Mouse (Mus musculus): ENCODE results near the gene Snupn. TPM values are rescaled to one million over a fixed set of nuclear protein-coding genes. Genes with fewer than 3 reads are reported as not detected.
A peak's percentile ranks its signal among the peaks of the same experiment; 100 is the strongest.
"Not testable (repeated sequence)": the region's sequence is repeated elsewhere in the genome, so short reads cannot be mapped to it uniquely, and the experiment has no call there.

The Snupn gene
- polyA plus RNA-seq, 1 experiment from 2014 or later: 24.6 TPM

GRCm38 (mm10) chr9:56975199-56975598 lies 24.5 kb downstream of the Snupn start:
- no peaks in the 10 kb centered on the region for H3K27me3 ChIP-seq
- no peak overlapping the region for H3K9ac ChIP-seq
- no peaks in the 10 kb centered on the region for H3K9me3 ChIP-seq
- H3K27ac ChIP-seq: no peak overlapping the region
- H3K4me2 ChIP-seq: no peak overlapping the region
- WGBS: 71% methylated on average over 3 of the region's 3 CpGs
- no peaks in the 10 kb centered on the region for H3K36me3 ChIP-seq
- no peak for ATAC-seq (ENCODE audit: borderline replicate concordance, extremely low read depth, low FRiP score, low TSS enrichment)
- H3K4me1 ChIP-seq: no peaks in the 10 kb centered on the region
- H3K4me3 ChIP-seq: no peak overlapping the region

- WGBS: 92% methylated on average over 6 of the region's 6 CpGs
Observed at GRCm38 (mm10) chr9:56980186-56980585, 29.5 kb downstream of the Snupn start.

GRCm38 (mm10) chr9:56981502-56981901 lies 30.8 kb downstream of the Snupn start:
- Histone ChIP-seq H3K9ac (no peak overlapping the region), H3K27me3 (no peaks in the 10 kb centered on the region), H3K4me2 (no peak overlapping the region), H3K4me3 (no peak overlapping the region), H3K4me1 (no peaks in the 10 kb centered on the region), H3K9me3 (no peaks in the 10 kb centered on the region), H3K36me3 (0 out of 2 replicates have a peak, but pooled peaks cover 8% of the 10 kb centered on the region), H3K27ac (no peak overlapping the region)
- WGBS: 75% methylated on average over 1 of the region's 1 CpGs
- ATAC-seq (ENCODE audit: borderline replicate concordance, extremely low read depth, low FRiP score, low TSS enrichment): no peak

More at GRCm38 (mm10) chr9:56980186-56980585, 29.5 kb downstream of the Snupn start:
- Histone ChIP-seq H3K36me3 (0 out of 2 replicates have a peak, but pooled peaks cover 8% of the 10 kb centered on the region), H3K9ac (no peak overlapping the region), H3K27me3 (no peaks in the 10 kb centered on the region), H3K27ac (no peak overlapping the region), H3K4me1 (no peaks in the 10 kb centered on the region), H3K9me3 (no peaks in the 10 kb centered on the region), H3K4me2 (no peak overlapping the region), H3K4me3 (no peak overlapping the region)
- ATAC-seq (ENCODE audit: borderline replicate concordance, extremely low read depth, low FRiP score, low TSS enrichment): no peak

- H3K27me3 ChIP-seq: no peaks in the 10 kb centered on the region
- ATAC-seq (ENCODE audit: borderline replicate concordance, extremely low read depth, low FRiP score, low TSS enrichment): peak; percentile 96
- H3K4me2 ChIP-seq: peak within 1 kb of the TSS; percentile 60
- no peaks in the 10 kb centered on the region for H3K9me3 ChIP-seq
- peak within 1 kb of the TSS; percentile 98 for H3K9ac ChIP-seq
- peak within 1 kb of the TSS; percentile 98 for H3K4me3 ChIP-seq
- no peaks in the 10 kb centered on the region for H3K36me3 ChIP-seq
- H3K27ac ChIP-seq: peak within 1 kb of the TSS; percentile 98
- H3K4me1 ChIP-seq: 0 out of 2 replicates have a peak, but pooled peaks cover 8% of the 10 kb centered on the region
- 2% methylated on average over 59 of the region's 62 CpGs for WGBS
Observed at GRCm38 (mm10) chr9:56994286-56995197, 43.9 kb downstream of the Snupn start, which contains the start of gene Ptpn9. Ptpn9 (plus strand) TSS chr9:56994923.

GRCm38 (mm10) chr9:56995198-56996027 lies 44.7 kb downstream of the Snupn start:
- under 1% methylated on average over 72 of the region's 80 CpGs for WGBS
- H3K4me3 ChIP-seq: peak overlapping the region; percentile 98
- H3K4me2 ChIP-seq: peak overlapping the region; percentile 60
- H3K9me3 ChIP-seq: no peaks in the 10 kb centered on the region
- peak overlapping the region; percentile 98 for H3K27ac ChIP-seq
- H3K9ac ChIP-seq: peak overlapping the region; percentile 98
- ATAC-seq (ENCODE audit: borderline replicate concordance, extremely low read depth, low FRiP score, low TSS enrichment): peak; percentile 67
- H3K36me3 ChIP-seq: no peaks in the 10 kb centered on the region
- 0 out of 2 replicates have a peak, but pooled peaks cover 8% of the 10 kb centered on the region for H3K4me1 ChIP-seq
- no peaks in the 10 kb centered on the region for H3K27me3 ChIP-seq

GRCm38 (mm10) chr9:56996028-56996346 lies 45.3 kb downstream of the Snupn start:
- H3K36me3 ChIP-seq: no peaks in the 10 kb centered on the region
- no peaks in the 10 kb centered on the region for H3K9me3 ChIP-seq
- no peaks in the 10 kb centered on the region for H3K27me3 ChIP-seq
- 0% methylated on average over 5 of the region's 5 CpGs for WGBS
- peak overlapping the region; percentile 60 for H3K4me2 ChIP-seq
- H3K27ac ChIP-seq: peak overlapping the region; percentile 98
- 0 out of 2 replicates have a peak, but pooled peaks cover 8% of the 10 kb centered on the region for H3K4me1 ChIP-seq
- no peak for ATAC-seq (ENCODE audit: borderline replicate concordance, extremely low read depth, low FRiP score, low TSS enrichment)
- H3K4me3 ChIP-seq: peak overlapping the region; percentile 98
- peak overlapping the region; percentile 98 for H3K9ac ChIP-seq

- not testable (repeated sequence) for H3K4me3 ChIP-seq
Observed at GRCm38 (mm10) chr9:56997206-56997605, 46.5 kb downstream of the Snupn start.

GRCm38 (mm10) chr9:57003011-57003410 lies 52.3 kb downstream of the Snupn start:
- Histone ChIP-seq H3K4me2 (no peak overlapping the region), H3K4me3 (no peak overlapping the region), H3K36me3 (peaks cover 11% of the 10 kb centered on the region), H3K9me3 (no peaks in the 10 kb centered on the region), H3K4me1 (no peaks in the 10 kb centered on the region), H3K27me3 (no peaks in the 10 kb centered on the region), H3K9ac (no peak overlapping the region), H3K27ac (no peak overlapping the region)
- ATAC-seq (ENCODE audit: borderline replicate concordance, extremely low read depth, low FRiP score, low TSS enrichment): no peak
- WGBS: 46% methylated on average over 4 of the region's 4 CpGs

More at GRCm38 (mm10) chr9:56997206-56997605, 46.5 kb downstream of the Snupn start:
- WGBS: 74% methylated on average over 1 of the region's 1 CpGs
- H3K9me3 ChIP-seq; H3K36me3 ChIP-seq; H3K4me1 ChIP-seq; H3K9ac ChIP-seq; H3K27me3 ChIP-seq; H3K27ac ChIP-seq; H3K4me2 ChIP-seq; ATAC-seq (ENCODE audit: borderline replicate concordance, extremely low read depth, low FRiP score, low TSS enrichment): not testable (repeated sequence)

GRCm38 (mm10) chr9:57012393-57012792 lies 61.7 kb downstream of the Snupn start:
- H3K4me2 ChIP-seq: no peak overlapping the region
- ATAC-seq (ENCODE audit: borderline replicate concordance, extremely low read depth, low FRiP score, low TSS enrichment): no peak
- no peak overlapping the region for H3K4me3 ChIP-seq
- H3K9me3 ChIP-seq: no peaks in the 10 kb centered on the region; the same call in 1 of the 2 replicates
- H3K9ac ChIP-seq: no peak overlapping the region
- 0 out of 2 replicates have a peak, but pooled peaks cover 6% of the 10 kb centered on the region for H3K4me1 ChIP-seq
- no peaks in the 10 kb centered on the region for H3K27me3 ChIP-seq
- WGBS: 66% methylated on average over 1 of the region's 1 CpGs
- peaks cover 14% of the 10 kb centered on the region for H3K36me3 ChIP-seq
- no peak overlapping the region for H3K27ac ChIP-seq

- ATAC-seq (ENCODE audit: borderline replicate concordance, extremely low read depth, low FRiP score, low TSS enrichment): no peak
- peaks cover 9% of the 10 kb centered on the region for H3K36me3 ChIP-seq
- H3K27me3 ChIP-seq: no peaks in the 10 kb centered on the region
- 86% methylated on average over 4 of the region's 4 CpGs for WGBS
- 0 out of 2 replicates have a peak, but pooled peaks cover 6% of the 10 kb centered on the region for H3K4me1 ChIP-seq
- H3K9ac ChIP-seq: no peak overlapping the region
- H3K4me2 ChIP-seq: no peak overlapping the region
- H3K27ac ChIP-seq: no peak overlapping the region
- no peaks in the 10 kb centered on the region; the same call in 1 of the 2 replicates for H3K9me3 ChIP-seq
- H3K4me3 ChIP-seq: no peak overlapping the region
Observed at GRCm38 (mm10) chr9:57012895-57013294, 62.2 kb downstream of the Snupn start.

GRCm38 (mm10) chr9:57013756-57014155 lies 63.1 kb downstream of the Snupn start:
- peaks cover 9% of the 10 kb centered on the region for H3K36me3 ChIP-seq
- H3K27ac ChIP-seq: no peak overlapping the region
- H3K9ac ChIP-seq: no peak overlapping the region
- H3K4me2 ChIP-seq: no peak overlapping the region
- WGBS: 90% methylated on average over 1 of the region's 1 CpGs
- H3K4me1 ChIP-seq: 0 out of 2 replicates have a peak, but pooled peaks cover 6% of the 10 kb centered on the region
- ATAC-seq (ENCODE audit: borderline replicate concordance, extremely low read depth, low FRiP score, low TSS enrichment): no peak
- no peaks in the 10 kb centered on the region for H3K27me3 ChIP-seq
- H3K9me3 ChIP-seq: no peaks in the 10 kb centered on the region; the same call in 1 of the 2 replicates
- H3K4me3 ChIP-seq: no peak overlapping the region

All from lung, embryonic 15.5 days (tissue).